Mouse (Mus musculus) embryonic facial prominence, embryonic 10.5 days (tissue): ENCODE measurements around the gene Acy3. TPM values are rescaled to one million over a fixed set of nuclear protein-coding genes. Genes with fewer than 3 reads are reported as not detected.

Source experiments
- DNase-seq: peaks from one replicate; pipeline ENCODE4 v3.0.0-alpha.2; 2017; ENCODE audit warnings: low spot score
- H3K27ac ChIP-seq: fragments of 300-500 bp; sonication (generic); replicated peaks from 2 replicates; pipeline ENCODE4 v1.5.1; 2016; ENCODE audit warnings: mild to moderate bottlenecking
- H3K27me3 ChIP-seq: fragments of 300-500 bp; sonication (generic); replicated peaks from 2 replicates; pipeline ENCODE4 v1.6.1; 2016; ENCODE audit warnings: low read depth, mild to moderate bottlenecking; ENCODE audit not compliant: poor library complexity, severe bottlenecking
- H3K36me3 ChIP-seq: fragments of 300-500 bp; sonication (generic); replicated peaks from 2 replicates; pipeline ENCODE4 v1.6.1; 2016; ENCODE audit warnings: mild to moderate bottlenecking, moderate library complexity
- H3K4me1 ChIP-seq: fragments of 300-500 bp; sonication (generic); 2 replicates; pipeline ENCODE4 v1.6.1; 2016
- H3K4me3 ChIP-seq: fragments of 300-500 bp; sonication (generic); 2 replicates; pipeline ENCODE4 v1.5.1; 2016; ENCODE audit warnings: mild to moderate bottlenecking, moderate library complexity
- H3K9me3 ChIP-seq: fragments of 300-500 bp; sonication (generic); 2 replicates; pipeline ENCODE4 v1.6.1; 2016; ENCODE audit warnings: mild to moderate bottlenecking
- WGBS: fragments of 180-500 bp; shearing (Covaris S2); methylation state at CpG from one replicate; pipeline ENCODE4 v1.1.7; 2016; 5-methylcytosine and 5-hydroxymethylcytosine counted together
- polyA plus RNA-seq: library from polyadenylated mRNA; unstranded; fragments of >200 nt; fragmentation: Nextera tagmentation; extraction: Ambion mirVana; gene quantifications from 2 replicates; pipeline ENCODE4 v1.2.1, GENCODE M21; 2016

Acy3 gene
- polyA plus RNA-seq, 1 experiment from 2014 or later = 3.2 TPM

- peaks cover 31% of the 10 kb centered on the region for H3K4me1 ChIP-seq
- DNase-seq = peak; percentile 97
Measured at GRCm38 (mm10) chr19:4012432-4013022, 26.2 kb downstream of the Acy3 start, which contains the start of gene Ndufv1. Gene Ndufv1 (minus strand): TSS chr19:4012806.

DNA sequence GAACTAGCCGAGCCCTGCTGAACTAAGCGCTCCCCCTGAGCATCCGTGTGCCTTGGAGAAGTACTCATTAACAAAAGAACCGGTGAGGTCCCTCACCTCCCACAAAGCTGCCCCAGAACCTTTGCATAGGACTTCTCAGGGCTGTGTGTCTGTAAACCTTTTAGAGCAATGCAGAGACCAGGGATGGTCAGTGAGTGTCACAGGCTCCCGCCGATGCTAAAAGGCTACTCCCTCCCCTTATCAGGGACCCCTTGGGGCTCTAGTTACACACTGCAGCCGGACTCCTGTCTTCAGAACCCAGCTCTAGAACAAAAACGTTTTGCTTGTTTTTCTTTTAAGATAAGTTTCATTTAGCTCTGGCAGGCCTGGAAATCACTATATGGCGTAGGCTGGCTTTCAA lies 26.7 kb downstream of the Acy3 start:
- no peak for DNase-seq
- Histone ChIP-seq H3K4me1 (peaks cover 31% of the 10 kb centered on the region), H3K36me3 (peaks cover 29% of the 10 kb centered on the region), H3K9me3 (no peaks in the 10 kb centered on the region), H3K27ac (peak overlapping the region; percentile 45), H3K4me3 (peak overlapping the region; percentile 86), H3K27me3 (no peaks in the 10 kb centered on the region)
- WGBS = 17% methylated on average over 9 of the region's 9 CpGs

More at GRCm38 (mm10) chr19:4012432-4013022, 26.2 kb downstream of the Acy3 start, which contains the start of gene Ndufv1:
- H3K27ac ChIP-seq = peak within 1 kb of the TSS; percentile 83
- H3K27me3 ChIP-seq = no peaks in the 10 kb centered on the region
- no peaks in the 10 kb centered on the region for H3K9me3 ChIP-seq
- peak within 1 kb of the TSS; percentile 86 for H3K4me3 ChIP-seq
- WGBS = under 1% methylated on average over 45 of the region's 45 CpGs
- peaks cover 35% of the 10 kb centered on the region for H3K36me3 ChIP-seq

DNA sequence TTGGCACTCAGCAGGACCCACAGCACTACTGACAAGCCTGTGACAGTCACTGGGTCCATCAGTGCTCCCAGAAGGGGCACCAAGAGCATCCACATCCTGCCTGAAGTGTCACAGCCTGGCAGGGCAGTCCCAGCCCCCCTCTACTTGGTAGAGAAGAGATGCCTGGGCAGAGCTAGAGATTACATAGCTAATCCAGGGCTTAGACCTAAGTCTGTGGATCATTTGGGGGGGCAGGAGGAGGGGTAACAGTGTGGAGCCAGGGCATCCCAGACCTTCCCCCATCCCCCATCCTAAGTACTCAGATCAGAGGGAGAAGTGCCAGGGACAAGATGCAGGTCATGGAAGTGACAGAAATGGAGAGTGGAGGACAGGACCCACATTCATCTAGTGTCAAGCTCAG lies 28.4 kb downstream of the Acy3 start:
- Histone ChIP-seq H3K4me1 (peaks cover 44% of the 10 kb centered on the region), H3K36me3 (peaks cover 12% of the 10 kb centered on the region), H3K9me3 (no peaks in the 10 kb centered on the region), H3K27me3 (no peaks in the 10 kb centered on the region), H3K27ac (0 out of 2 replicates have a peak overlapping the region, but pooled peaks have one; percentile 42), H3K4me3 (no peak overlapping the region)
- no peak for DNase-seq

DNA sequence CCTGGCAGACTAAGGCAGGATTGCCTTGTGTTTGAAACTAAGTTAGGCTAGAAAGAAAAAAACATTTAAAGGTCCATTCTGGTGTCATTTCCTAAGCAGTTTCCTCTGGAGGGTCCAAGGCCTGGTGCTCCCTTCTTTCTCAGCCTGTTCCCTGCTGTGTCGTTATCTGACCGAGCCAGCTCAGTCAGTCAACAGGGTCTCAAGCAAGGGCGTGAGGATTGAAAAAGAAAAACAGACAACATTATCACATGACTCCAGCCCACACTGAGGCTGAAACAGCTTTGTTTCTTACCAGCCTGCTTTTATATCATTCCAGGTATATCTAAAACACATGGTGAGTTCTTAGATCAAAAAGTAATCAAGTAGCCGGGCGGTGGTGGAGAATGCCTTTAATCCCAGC lies 29.3 kb downstream of the Acy3 start:
- H3K36me3 ChIP-seq = peaks cover 4% of the 10 kb centered on the region
- no peaks in the 10 kb centered on the region for H3K27me3 ChIP-seq
- DNase-seq = no peak
- no peaks in the 10 kb centered on the region for H3K9me3 ChIP-seq
- no peak overlapping the region for H3K4me3 ChIP-seq
- no peak overlapping the region for H3K27ac ChIP-seq
- WGBS = 54% methylated on average over 5 of the region's 5 CpGs
- H3K4me1 ChIP-seq = peaks cover 44% of the 10 kb centered on the region

DNA sequence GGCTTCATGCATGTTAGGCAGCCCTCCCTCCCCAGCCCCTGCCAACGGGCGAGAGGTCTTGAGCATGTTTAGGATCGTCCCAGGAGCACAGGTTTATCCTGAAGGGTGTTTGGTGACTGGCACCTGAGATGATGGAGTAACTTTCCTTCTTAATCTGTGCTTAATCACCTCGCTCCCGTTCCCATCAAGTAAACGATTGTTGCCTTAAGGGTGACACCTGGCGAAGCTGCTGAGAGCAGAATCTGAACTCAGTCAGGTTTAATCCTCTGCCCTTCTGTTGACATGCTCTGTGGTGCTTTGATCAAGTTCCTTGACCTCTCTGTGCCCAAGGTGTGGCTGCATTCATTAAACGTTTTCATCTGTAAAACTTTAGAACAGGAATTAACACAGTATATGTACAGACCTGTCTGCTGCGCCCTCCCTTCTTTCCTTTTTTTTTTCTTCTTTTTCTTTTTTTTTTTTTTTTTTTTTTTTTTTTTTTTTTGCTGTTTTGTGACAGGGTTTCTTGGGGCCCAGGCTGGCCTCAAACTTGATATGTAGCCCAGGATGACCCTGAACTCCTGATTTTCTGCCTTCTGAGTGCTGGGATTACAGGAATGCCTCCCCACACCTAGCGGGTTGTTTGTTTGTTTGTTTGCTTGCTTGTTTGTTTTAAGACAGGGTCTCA lies 31.7 kb downstream of the Acy3 start:
- WGBS = 64% methylated on average over 10 of the region's 10 CpGs
- no peaks in the 10 kb centered on the region for H3K36me3 ChIP-seq
- H3K4me3 ChIP-seq = no peak overlapping the region
- DNase-seq = no peak
- H3K27me3 ChIP-seq = no peaks in the 10 kb centered on the region
- H3K27ac ChIP-seq = no peak overlapping the region
- H3K4me1 ChIP-seq = peaks cover 31% of the 10 kb centered on the region
- H3K9me3 ChIP-seq = no peaks in the 10 kb centered on the region

- peaks cover 23% of the 10 kb centered on the region; the same call in 1 of the 2 replicates for H3K4me1 ChIP-seq
- H3K4me3 ChIP-seq = no peak overlapping the region
- H3K27me3 ChIP-seq = no peaks in the 10 kb centered on the region
- peak; percentile 70 for DNase-seq
- no peaks in the 10 kb centered on the region for H3K9me3 ChIP-seq
- H3K27ac ChIP-seq = peak overlapping the region; percentile 57
- H3K36me3 ChIP-seq = no peaks in the 10 kb centered on the region
- WGBS = 37% methylated on average over 18 of the region's 18 CpGs
Measured at GRCm38 (mm10) chr19:4018743-4019583, 32.6 kb downstream of the Acy3 start.

GRCm38 (mm10) chr19:4023185-4023584 lies 36.8 kb downstream of the Acy3 start:
- 77% methylated on average over 7 of the region's 7 CpGs for WGBS
- Histone ChIP-seq H3K4me1 (peaks cover 17% of the 10 kb centered on the region), H3K9me3 (peaks cover 6% of the 10 kb centered on the region; the same call in 1 of the 2 replicates), H3K27ac (no peak overlapping the region), H3K36me3 (no peaks in the 10 kb centered on the region), H3K4me3 (no peak overlapping the region), H3K27me3 (no peaks in the 10 kb centered on the region)
- DNase-seq = no peak

GRCm38 (mm10) chr19:4027576-4027975 lies 41.2 kb downstream of the Acy3 start:
- H3K4me3 ChIP-seq = no peak overlapping the region
- H3K27me3 ChIP-seq = no peaks in the 10 kb centered on the region
- no peak overlapping the region for H3K27ac ChIP-seq
- peaks cover 6% of the 10 kb centered on the region; the same call in 1 of the 2 replicates for H3K9me3 ChIP-seq
- DNase-seq = no peak
- H3K4me1 ChIP-seq = peaks cover 5% of the 10 kb centered on the region
- no peaks in the 10 kb centered on the region for H3K36me3 ChIP-seq

- no peak overlapping the region for H3K4me3 ChIP-seq
- H3K36me3 ChIP-seq = peaks cover 13% of the 10 kb centered on the region
- WGBS = 56% methylated on average over 7 of the region's 7 CpGs
- H3K9me3 ChIP-seq = no peaks in the 10 kb centered on the region
- DNase-seq = no peak
- H3K27ac ChIP-seq = no peak overlapping the region
- H3K27me3 ChIP-seq = no peaks in the 10 kb centered on the region
- H3K4me1 ChIP-seq = peaks cover 16% of the 10 kb centered on the region
Measured at GRCm38 (mm10) chr19:4032668-4033067, 46.3 kb downstream of the Acy3 start.

DNA sequence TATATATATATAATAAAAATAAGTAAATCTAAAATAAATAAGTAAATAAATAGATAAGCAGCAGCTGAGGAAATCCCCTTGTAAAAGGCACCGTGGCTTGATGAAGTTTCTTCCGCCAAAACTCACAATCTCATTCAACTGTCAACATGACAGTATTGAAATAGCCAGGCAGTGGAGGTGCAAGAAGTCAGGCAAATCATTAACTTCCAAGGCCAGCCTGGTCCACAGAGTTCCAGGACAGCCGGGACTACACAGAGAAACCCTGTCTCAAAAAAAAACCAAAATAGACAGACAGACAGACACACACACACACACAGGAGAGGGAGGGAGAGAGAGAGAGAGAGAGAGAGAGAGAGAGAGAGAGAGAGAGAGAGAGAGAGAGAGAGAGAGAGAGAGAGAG lies 46.9 kb downstream of the Acy3 start:
- Histone ChIP-seq H3K27me3 (no peaks in the 10 kb centered on the region), H3K27ac (no peak overlapping the region), H3K4me3 (no peak overlapping the region), H3K9me3 (no peaks in the 10 kb centered on the region), H3K36me3 (peaks cover 13% of the 10 kb centered on the region), H3K4me1 (peaks cover 22% of the 10 kb centered on the region)
- no peak for DNase-seq
- whole genome bisulfite sequencing = 79% methylated on average over 3 of the region's 3 CpGs

DNA sequence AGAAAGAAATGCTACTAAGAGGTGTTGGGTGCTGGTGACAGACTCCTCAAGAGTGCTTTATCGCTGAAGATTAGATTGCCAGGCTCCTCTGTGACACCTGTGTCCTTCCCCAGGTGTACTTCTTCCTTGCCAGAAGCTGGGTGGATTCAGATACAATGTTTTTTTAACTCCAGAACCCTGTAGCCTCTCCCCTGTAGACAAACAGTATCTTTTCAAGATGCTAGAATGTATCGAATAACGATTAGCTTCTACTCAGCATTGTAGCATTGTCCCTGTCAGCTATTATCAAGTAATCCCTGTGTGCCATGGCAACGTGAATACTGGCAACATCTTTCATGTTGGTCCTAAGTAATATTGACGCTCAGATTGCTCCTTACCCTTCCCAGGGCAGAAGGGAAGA lies 47.4 kb downstream of the Acy3 start:
- no peak overlapping the region for H3K27ac ChIP-seq
- WGBS = 69% methylated on average over 5 of the region's 5 CpGs
- no peaks in the 10 kb centered on the region for H3K9me3 ChIP-seq
- H3K36me3 ChIP-seq = peaks cover 13% of the 10 kb centered on the region
- no peaks in the 10 kb centered on the region for H3K27me3 ChIP-seq
- no peak overlapping the region for H3K4me3 ChIP-seq
- DNase-seq = no peak
- H3K4me1 ChIP-seq = peaks cover 24% of the 10 kb centered on the region

- no peaks in the 10 kb centered on the region for H3K27me3 ChIP-seq
- H3K27ac ChIP-seq = peak overlapping the region; percentile 41; the same call in 1 of the 2 replicates
- H3K4me1 ChIP-seq = peaks cover 24% of the 10 kb centered on the region
- no peak for DNase-seq
- H3K36me3 ChIP-seq = peaks cover 13% of the 10 kb centered on the region
- H3K9me3 ChIP-seq = no peaks in the 10 kb centered on the region
- WGBS = 74% methylated on average over 12 of the region's 12 CpGs
- peak overlapping the region; percentile 27; the same call in 1 of the 2 replicates for H3K4me3 ChIP-seq
Measured at GRCm38 (mm10) chr19:4036327-4037045, 50.1 kb downstream of the Acy3 start.
